Mouse (Mus musculus) midbrain, embryonic 14.5 days (tissue): ENCODE data around the gene Slc17a2. TPM values are rescaled to one million over a fixed set of nuclear protein-coding genes. Genes with fewer than 3 reads are reported as not detected.

Experiments
- ATAC-seq: fragments of 200-750 bp; cut with Nextera tagmentation; 2 replicates; pipeline ENCODE4 v1.8.0; 2017; ENCODE audit warnings: moderate number of reproducible peaks, moderate library complexity; ENCODE audit not compliant: low FRiP score, low TSS enrichment
- DNase-seq: peaks from one replicate; pipeline ENCODE4 v3.0.0-alpha.2; 2015
- H3K27ac ChIP-seq: fragments of 300-500 bp; sonication (generic); replicated peaks from 2 replicates; pipeline ENCODE4 v1.5.1; 2014; ENCODE audit warnings: mild to moderate bottlenecking, low read depth, low read length, moderate library complexity
- H3K27me3 ChIP-seq: fragments of 300-500 bp; sonication (generic); 2 replicates; pipeline ENCODE4 v1.6.1; 2014; ENCODE audit warnings: low read length, control low read depth, mixed read lengths; ENCODE audit not compliant: control insufficient read depth, insufficient read depth
- H3K36me3 ChIP-seq: fragments of 300-500 bp; sonication (generic); 2 replicates; pipeline ENCODE4 v1.6.1; 2014; ENCODE audit warnings: low read length, control low read depth; ENCODE audit not compliant: control insufficient read depth, insufficient read depth
- H3K4me1 ChIP-seq: fragments of 300-500 bp; sonication (generic); 2 replicates; pipeline ENCODE4 v1.6.1; 2014; ENCODE audit warnings: mild to moderate bottlenecking, antibody characterized with exemption, low read length, control low read depth; ENCODE audit not compliant: control insufficient read depth, insufficient read depth
- H3K4me2 ChIP-seq: fragments of 300-500 bp; sonication (generic); 2 replicates; pipeline ENCODE4 v1.6.1; 2014; ENCODE audit warnings: mild to moderate bottlenecking, low read length, moderate library complexity
- H3K4me3 ChIP-seq: fragments of 300-500 bp; sonication (generic); replicated peaks from 2 replicates; pipeline ENCODE4 v1.5.1; 2014; ENCODE audit warnings: low read depth, low read length
- H3K9ac ChIP-seq: fragments of 300-500 bp; sonication (generic); replicated peaks from 2 replicates; pipeline ENCODE4 v1.6.1; 2014; ENCODE audit warnings: mild to moderate bottlenecking, low read length, moderate library complexity
- H3K9me3 ChIP-seq: fragments of 300-500 bp; sonication (generic); 2 replicates; pipeline ENCODE4 v1.6.1; 2016; ENCODE audit warnings: low read length, control low read depth, mixed read lengths; ENCODE audit not compliant: control insufficient read depth
- WGBS: fragments of 180-500 bp; shearing (Covaris S2); extraction: QIAGEN DNeasy Blood & Tissue Kit; methylation state at CpG from one replicate; pipeline ENCODE4 v1.1.7; 2014; 5-methylcytosine and 5-hydroxymethylcytosine counted together
- polyA plus RNA-seq: library from polyadenylated mRNA; unstranded; fragments of >200 nt; fragmentation: Nextera tagmentation; extraction: Ambion mirVana; gene quantifications from 2 replicates; pipeline ENCODE4 v1.2.1, GENCODE M21; 2014

Gene Slc17a2
- polyA plus RNA-seq, 1 experiment from 2014 or later, result not detected

DNA sequence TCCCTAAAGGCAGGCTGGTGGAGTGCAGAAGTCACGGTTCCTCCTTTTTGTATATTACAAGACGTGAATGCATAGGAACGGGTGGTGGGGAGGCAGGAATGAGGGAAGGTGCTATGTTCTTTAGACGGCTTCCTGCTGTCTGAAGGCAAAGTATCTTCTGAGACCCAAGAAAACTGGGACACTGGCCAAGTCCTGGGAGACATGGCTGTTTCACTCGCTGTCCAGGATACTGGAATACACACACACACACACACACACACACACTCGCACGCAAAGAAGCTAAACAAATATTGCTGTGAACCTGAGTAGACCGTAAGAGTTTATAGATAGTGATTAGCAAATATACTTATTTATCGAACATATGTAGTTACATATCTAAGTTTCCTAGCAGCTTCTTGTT is 57.9 kb downstream of the Slc17a2 start:
- 89% methylated on average over 9 of the region's 9 CpGs for WGBS
- no peak for ATAC-seq
- Histone ChIP-seq H3K4me1 (no peaks in the 10 kb centered on the region), H3K4me3 (no peak overlapping the region), H3K9ac (no peak overlapping the region), H3K27me3 (no peaks in the 10 kb centered on the region), H3K9me3 (no peaks in the 10 kb centered on the region), H3K4me2 (no peak overlapping the region), H3K36me3 (no peaks in the 10 kb centered on the region), H3K27ac (no peak overlapping the region)
- no peak for DNase-seq

DNA sequence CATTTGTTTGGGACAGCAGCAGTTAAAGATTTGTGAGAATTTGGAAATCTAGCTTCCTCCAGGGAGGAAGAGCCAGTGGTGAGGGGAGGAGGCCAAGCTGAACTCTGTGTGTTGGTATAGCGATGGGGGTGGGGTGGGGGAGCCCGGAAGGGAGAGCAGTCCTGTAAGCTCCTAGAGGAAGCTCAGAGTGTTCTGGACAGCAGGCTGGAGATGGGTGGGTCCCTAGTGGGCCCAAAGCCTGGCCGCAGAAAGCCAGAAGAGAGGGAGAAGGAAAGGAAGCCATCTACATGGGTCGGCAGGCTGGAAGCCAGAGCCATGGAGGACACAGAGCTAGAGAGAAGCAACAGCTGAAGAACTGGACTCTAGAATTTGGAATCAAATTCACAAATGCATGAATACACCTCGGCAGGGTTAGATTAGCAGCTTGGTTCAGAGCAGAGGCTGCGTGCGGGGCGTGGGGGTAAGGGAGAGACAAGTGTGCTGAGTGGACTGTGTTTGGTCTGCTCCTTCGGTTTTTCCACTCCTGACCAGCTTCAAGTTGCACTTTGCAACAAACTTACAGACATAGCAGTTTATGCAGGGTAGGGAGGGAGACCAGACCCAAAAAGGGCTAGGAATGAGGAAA is 59.4 kb downstream of the Slc17a2 start:
- Histone ChIP-seq H3K36me3 (no peaks in the 10 kb centered on the region), H3K9ac (no peak overlapping the region), H3K4me2 (no peak overlapping the region), H3K9me3 (no peaks in the 10 kb centered on the region), H3K27me3 (no peaks in the 10 kb centered on the region), H3K4me3 (no peak overlapping the region), H3K27ac (no peak overlapping the region), H3K4me1 (no peaks in the 10 kb centered on the region)
- 84% methylated on average over 9 of the region's 9 CpGs for WGBS
- no peak for ATAC-seq
- DNase-seq, result no peak

DNA sequence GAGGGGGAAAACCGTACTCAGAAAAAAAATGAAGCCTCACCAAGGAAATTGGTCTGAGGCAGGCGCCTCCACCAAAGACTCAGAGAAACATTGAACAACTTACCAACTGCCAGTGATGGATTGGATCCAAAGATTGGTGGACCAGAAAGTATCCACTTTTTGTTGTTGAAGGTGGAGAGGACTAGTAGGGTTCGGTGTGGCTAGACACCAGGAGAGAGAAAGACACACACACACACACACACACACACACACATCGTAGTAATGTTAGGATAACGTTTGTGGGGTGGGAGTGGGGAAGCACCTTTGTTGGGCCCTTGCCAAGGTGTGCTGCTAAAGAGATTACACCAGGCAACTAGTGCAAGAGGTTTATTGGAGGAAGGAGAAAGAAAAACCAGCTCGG is 60.2 kb downstream of the Slc17a2 start:
- no peaks in the 10 kb centered on the region for H3K36me3 ChIP-seq
- no peak overlapping the region for H3K27ac ChIP-seq
- no peak overlapping the region for H3K4me2 ChIP-seq
- no peaks in the 10 kb centered on the region for H3K27me3 ChIP-seq
- H3K4me3 ChIP-seq, result no peak overlapping the region
- H3K9me3 ChIP-seq, result no peaks in the 10 kb centered on the region
- H3K4me1 ChIP-seq, result no peaks in the 10 kb centered on the region
- DNase-seq (no peak), ATAC-seq (no peak)
- no peak overlapping the region for H3K9ac ChIP-seq
- 94% methylated on average over 6 of the region's 6 CpGs for WGBS

DNA sequence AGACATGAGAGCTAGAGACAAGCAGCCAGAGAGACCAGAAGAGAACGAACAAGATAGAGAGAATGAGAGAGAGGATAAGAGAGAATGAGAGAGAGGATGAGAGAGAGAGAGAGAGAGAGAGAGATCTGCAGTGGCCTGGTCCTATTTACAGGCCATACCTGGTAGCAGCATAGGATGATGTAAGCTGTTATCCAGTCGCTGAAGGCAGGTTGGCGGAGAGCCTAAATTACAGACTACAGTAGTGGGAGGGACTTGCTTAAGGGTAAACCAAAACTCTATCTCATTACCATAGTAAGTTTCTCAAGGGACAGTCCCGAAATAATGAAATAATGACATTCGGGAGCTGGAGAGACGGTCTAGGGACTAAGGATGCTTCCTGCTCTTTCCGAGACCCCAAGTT is 60.6 kb downstream of the Slc17a2 start, which contains the start of gene Slc17a1:
Slc17a1 (plus strand) TSS at position 346 of the 400 bp plus-strand sequence.
- 92% methylated on average over 7 of the region's 7 CpGs for WGBS
- Histone ChIP-seq H3K4me2 (no peak within 1 kb of the TSS), H3K4me1 (no peaks in the 10 kb centered on the region), H3K27ac (no peak within 1 kb of the TSS), H3K27me3 (no peaks in the 10 kb centered on the region), H3K9me3 (no peaks in the 10 kb centered on the region), H3K36me3 (no peaks in the 10 kb centered on the region), H3K9ac (no peak within 1 kb of the TSS), H3K4me3 (no peak within 1 kb of the TSS)
- ATAC-seq (no peak), DNase-seq (no peak)

DNA sequence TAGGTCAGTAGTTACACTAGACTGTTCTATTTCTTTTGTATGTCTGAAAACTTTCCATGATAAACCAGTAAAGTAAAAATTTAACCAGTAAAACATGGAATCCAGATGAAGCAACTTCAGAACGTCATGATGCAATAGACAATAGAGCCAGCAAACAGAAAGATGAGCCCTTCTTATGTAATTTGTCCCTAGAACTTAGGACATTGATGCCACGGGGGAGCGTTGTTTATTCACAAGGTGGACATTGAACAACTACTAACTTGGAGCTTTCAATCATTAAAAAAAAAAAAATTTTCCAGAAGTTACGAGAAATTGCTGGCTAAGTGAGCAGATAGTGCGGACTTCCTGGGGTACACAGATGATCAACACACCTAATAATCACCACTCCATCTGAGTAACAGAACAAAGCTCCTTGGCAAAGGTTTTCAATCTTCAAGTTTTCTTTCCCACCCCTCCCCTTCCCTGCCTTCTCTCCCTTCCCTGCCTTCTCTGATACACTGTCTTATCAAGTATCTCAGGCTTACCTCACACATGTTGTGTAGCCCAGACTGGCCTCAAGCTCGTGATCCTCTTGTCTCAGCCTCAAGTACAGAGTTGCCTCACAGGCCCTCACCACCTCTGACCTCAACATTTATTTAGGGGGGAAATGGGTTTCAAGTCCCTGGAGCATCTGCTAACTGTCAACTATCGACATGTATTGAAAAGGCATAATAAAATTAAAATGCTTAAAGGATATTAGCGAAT is 62.2 kb downstream of the Slc17a2 start:
- DNase-seq, result no peak
- no peak overlapping the region for H3K4me3 ChIP-seq
- no peaks in the 10 kb centered on the region for H3K4me1 ChIP-seq

DNA sequence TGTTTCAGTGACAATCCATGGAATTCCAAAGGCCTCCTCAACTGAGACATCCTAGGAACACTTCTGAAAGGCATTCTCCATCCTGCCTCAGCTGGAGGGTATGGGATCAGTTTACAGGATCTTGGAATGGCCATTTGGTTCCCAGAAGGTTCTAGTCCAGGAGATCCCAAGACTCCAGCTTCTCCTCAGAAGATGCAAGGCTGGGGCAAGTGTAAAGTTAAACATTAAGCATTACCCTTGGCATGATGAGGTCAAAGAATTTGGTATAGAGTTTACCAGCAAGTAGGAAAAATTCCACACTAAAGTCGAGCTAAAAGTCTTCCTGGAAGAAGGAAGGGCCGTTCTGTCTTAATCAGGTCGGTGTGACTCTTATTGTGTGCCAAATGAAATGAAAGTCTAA is 63.2 kb downstream of the Slc17a2 start:
- ATAC-seq (no peak), DNase-seq (no peak)
- Histone ChIP-seq H3K9me3 (no peaks in the 10 kb centered on the region), H3K36me3 (no peaks in the 10 kb centered on the region), H3K27ac (no peak overlapping the region), H3K4me1 (no peaks in the 10 kb centered on the region), H3K4me3 (no peak overlapping the region), H3K27me3 (no peaks in the 10 kb centered on the region), H3K9ac (no peak overlapping the region), H3K4me2 (no peak overlapping the region)
- WGBS, result 77% methylated on average over 3 of the region's 3 CpGs

More for the DNA sequence above, 62.2 kb downstream of the Slc17a2 start:
- 93% methylated on average over 8 of the region's 8 CpGs for WGBS
- Histone ChIP-seq H3K27me3 (no peaks in the 10 kb centered on the region), H3K9me3 (no peaks in the 10 kb centered on the region), H3K9ac (no peak overlapping the region), H3K27ac (no peak overlapping the region), H3K4me2 (no peak overlapping the region), H3K36me3 (no peaks in the 10 kb centered on the region)
- ATAC-seq, result no peak

DNA sequence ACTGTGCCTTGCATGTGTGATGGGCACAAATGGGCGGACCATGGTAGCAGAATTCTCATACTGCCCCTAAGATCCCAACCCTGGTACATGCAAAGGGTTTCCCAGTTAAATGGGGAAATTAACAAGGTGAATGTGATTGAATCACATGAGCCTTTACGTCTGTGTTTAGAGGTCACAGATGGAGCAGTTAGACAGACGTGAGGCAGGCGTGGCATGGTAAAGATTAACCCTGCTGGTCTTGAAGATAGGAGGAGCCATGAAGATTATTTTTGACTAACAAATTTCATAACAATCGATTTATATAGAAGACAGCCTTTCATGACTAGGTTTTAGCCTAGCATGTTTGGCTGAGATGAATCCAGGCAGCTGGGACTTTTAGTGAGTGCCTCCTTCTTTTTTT is 66.3 kb downstream of the Slc17a2 start:
- no peak for DNase-seq
- Histone ChIP-seq H3K4me3 (no peak overlapping the region), H3K9ac (no peak overlapping the region), H3K27me3 (no peaks in the 10 kb centered on the region), H3K9me3 (no peaks in the 10 kb centered on the region), H3K36me3 (no peaks in the 10 kb centered on the region), H3K4me1 (no peaks in the 10 kb centered on the region), H3K4me2 (no peak overlapping the region), H3K27ac (no peak overlapping the region)
- 87% methylated on average over 5 of the region's 5 CpGs for WGBS
- ATAC-seq, result no peak
